Mouse (Mus musculus) E14TG2a.4 (cell line): ENCODE results near the gene Ptrh1.

Source experiments
- CTCF ChIP-seq: conservative IDR thresholded peaks from 2 replicates; pipeline ENCODE4 v1.5.1; 2014; ENCODE audit warnings: low read length
- NANOG ChIP-seq: IDR thresholded peaks from 2 replicates; pipeline ENCODE4 v1.6.1; 2014; ENCODE audit warnings: borderline replicate concordance, low read length, mixed read lengths
- POU5F1 ChIP-seq: IDR thresholded peaks from 2 replicates; pipeline ENCODE4 v1.6.1; 2014; ENCODE audit warnings: low read length, borderline replicate concordance

- TF ChIP-seq CTCF (no peak), POU5F1 (no peak), NANOG (no peak)
Measured at GRCm38 (mm10) chr2:32768661-32769285, 6.8 kb upstream of the Ptrh1 start.
